Mouse (Mus musculus) embryonic facial prominence, embryonic 13.5 days (tissue): Measurements from ENCODE around the gene Prr7. TPM values are rescaled to one million over a fixed set of nuclear protein-coding genes. Genes with fewer than 3 reads are reported as not detected.

Experiments used
- ATAC-seq: fragments of 200-750 bp; cut with Nextera tagmentation; 2 replicates; pipeline ENCODE4 v1.8.0; 2017; ENCODE audit warnings: low read depth; ENCODE audit not compliant: insufficient number of reproducible peaks, insufficient read depth, low FRiP score, low TSS enrichment
- H3K27ac ChIP-seq: fragments of 300-500 bp; sonication (generic); 2 replicates; pipeline ENCODE4 v1.5.1; 2015; ENCODE audit warnings: moderate library complexity, mild to moderate bottlenecking, inconsistent platforms
- H3K27me3 ChIP-seq: fragments of 300-500 bp; sonication (generic); 2 replicates; pipeline ENCODE4 v1.6.1; 2015; ENCODE audit warnings: mild to moderate bottlenecking, inconsistent platforms
- H3K36me3 ChIP-seq: fragments of 300-500 bp; sonication (generic); 2 replicates; pipeline ENCODE4 v1.6.1; 2015; ENCODE audit warnings: mild to moderate bottlenecking, inconsistent platforms
- H3K4me1 ChIP-seq: fragments of 300-500 bp; sonication (generic); 2 replicates; pipeline ENCODE4 v1.6.1; 2015; ENCODE audit warnings: inconsistent platforms
- H3K4me2 ChIP-seq: fragments of 300-500 bp; sonication (generic); 2 replicates; pipeline ENCODE4 v1.6.1; 2015; ENCODE audit warnings: moderate library complexity, mild to moderate bottlenecking, inconsistent platforms
- H3K4me3 ChIP-seq: fragments of 300-500 bp; sonication (generic); 2 replicates; pipeline ENCODE4 v1.5.1; 2015; ENCODE audit warnings: mild to moderate bottlenecking, inconsistent platforms
- H3K9ac ChIP-seq: fragments of 300-500 bp; sonication (generic); 2 replicates; pipeline ENCODE4 v1.6.1; 2015; ENCODE audit warnings: mild to moderate bottlenecking, inconsistent platforms
- H3K9me3 ChIP-seq: fragments of 300-500 bp; sonication (generic); 2 replicates; pipeline ENCODE4 v1.6.1; 2016; ENCODE audit warnings: inconsistent platforms
- WGBS: fragments of 180-500 bp; shearing (Covaris S2); methylation state at CpG from one replicate; pipeline ENCODE4 v1.1.7; 2015; ENCODE audit warnings: mixed read lengths; 5-methylcytosine and 5-hydroxymethylcytosine counted together
- polyA plus RNA-seq: library from polyadenylated mRNA; unstranded; fragments of >200 nt; fragmentation: Nextera tagmentation; extraction: Ambion mirVana; gene quantifications from 2 replicates; pipeline ENCODE4 v1.2.1, GENCODE M21; 2015

The Prr7 gene
- 0.96 and 1.2 TPM in 2 replicates for polyA plus RNA-seq

DNA sequence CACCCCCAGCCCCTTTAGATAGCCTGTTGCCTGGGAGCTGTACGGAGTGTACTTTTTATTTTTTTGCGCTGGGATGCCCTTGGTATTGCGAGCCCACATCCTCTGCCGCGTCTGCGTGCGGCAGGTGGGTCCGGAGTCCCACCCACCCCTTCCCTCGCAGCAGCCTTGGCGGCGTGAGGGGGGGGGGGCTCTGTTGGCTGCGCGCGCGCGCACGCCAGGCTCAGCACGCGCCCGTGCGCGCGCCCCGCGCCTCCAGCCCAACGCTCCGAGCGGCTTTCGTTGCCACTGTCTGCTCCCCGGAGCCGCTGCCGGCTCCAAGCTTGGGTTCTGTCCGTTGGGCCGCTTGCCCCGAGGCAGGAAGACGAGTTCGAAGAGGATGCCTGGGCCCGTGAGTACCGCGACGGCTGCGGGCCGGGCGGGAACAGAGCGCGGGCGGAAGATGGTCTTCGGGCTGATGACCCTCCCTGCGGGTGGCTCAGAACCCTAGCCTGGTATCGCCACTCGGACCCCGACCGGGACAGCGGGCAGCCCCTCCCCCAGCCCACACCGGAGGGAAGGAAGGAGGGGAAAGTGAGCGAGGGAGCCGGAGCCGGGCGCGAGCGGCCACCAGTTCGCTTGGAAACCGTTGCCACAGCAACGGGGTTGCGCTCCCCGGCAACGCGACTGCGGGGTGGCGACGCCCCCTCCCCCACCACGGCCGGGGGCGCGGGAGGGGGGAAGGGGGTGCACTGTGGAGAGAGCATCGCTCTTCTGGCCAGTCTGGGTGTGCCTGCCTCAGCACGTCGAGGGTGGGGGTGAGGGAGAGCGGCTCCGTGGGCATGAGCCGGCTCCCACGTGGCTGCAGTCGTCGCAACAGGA, at the start of gene Prr7:
Gene Prr7 (plus strand): TSS at position 241 of the 858 bp plus-strand sequence.
- peak within 1 kb of the TSS; percentile 89 for H3K4me2 ChIP-seq
- H3K27ac ChIP-seq: peak within 1 kb of the TSS; percentile 86
- peaks cover 30% of the 10 kb centered on the region for H3K36me3 ChIP-seq
- peak within 1 kb of the TSS; percentile 85 for H3K9ac ChIP-seq
- WGBS: under 1% methylated on average over 71 of the region's 84 CpGs
- H3K27me3 ChIP-seq: no peaks in the 10 kb centered on the region
- H3K9me3 ChIP-seq: no peaks in the 10 kb centered on the region
- H3K4me1 ChIP-seq: peaks cover 36% of the 10 kb centered on the region
- peak within 1 kb of the TSS; percentile 75 for H3K4me3 ChIP-seq
- peak; percentile 75 for ATAC-seq

- Histone ChIP-seq H3K4me3 (peak within 1 kb of the TSS; percentile 44), H3K9ac (peak within 1 kb of the TSS; percentile 73), H3K36me3 (no peaks in the 10 kb centered on the region), H3K4me1 (peaks cover 14% of the 10 kb centered on the region), H3K27me3 (peaks cover 55% of the 10 kb centered on the region), H3K9me3 (no peaks in the 10 kb centered on the region), H3K27ac (no peak within 1 kb of the TSS), H3K4me2 (peak within 1 kb of the TSS; percentile 76)
- no peak for ATAC-seq
- WGBS: 7% methylated on average over 41 of the region's 41 CpGs
Measured at GRCm38 (mm10) chr13:55414743-55415380, 49.2 kb upstream of the Prr7 start, which contains the start of gene Pfn3. TSS of gene Pfn3 (minus strand) at chr13:55415232.

GRCm38 (mm10) chr13:55418004-55418403, 46.1 kb upstream of the Prr7 start:
- peaks cover 24% of the 10 kb centered on the region for H3K4me1 ChIP-seq
- H3K36me3 ChIP-seq: no peaks in the 10 kb centered on the region
- H3K4me3 ChIP-seq: no peak overlapping the region
- H3K4me2 ChIP-seq: peak overlapping the region; percentile 30
- peak overlapping the region; percentile 56; the same call in 1 of the 2 replicates for H3K9ac ChIP-seq
- H3K9me3 ChIP-seq: no peaks in the 10 kb centered on the region
- H3K27ac ChIP-seq: no peak overlapping the region
- ATAC-seq: peak; percentile 49; the same call in 1 of the 2 replicates
- peaks cover 78% of the 10 kb centered on the region for H3K27me3 ChIP-seq
- 12% methylated on average over 12 of the region's 12 CpGs for WGBS

DNA sequence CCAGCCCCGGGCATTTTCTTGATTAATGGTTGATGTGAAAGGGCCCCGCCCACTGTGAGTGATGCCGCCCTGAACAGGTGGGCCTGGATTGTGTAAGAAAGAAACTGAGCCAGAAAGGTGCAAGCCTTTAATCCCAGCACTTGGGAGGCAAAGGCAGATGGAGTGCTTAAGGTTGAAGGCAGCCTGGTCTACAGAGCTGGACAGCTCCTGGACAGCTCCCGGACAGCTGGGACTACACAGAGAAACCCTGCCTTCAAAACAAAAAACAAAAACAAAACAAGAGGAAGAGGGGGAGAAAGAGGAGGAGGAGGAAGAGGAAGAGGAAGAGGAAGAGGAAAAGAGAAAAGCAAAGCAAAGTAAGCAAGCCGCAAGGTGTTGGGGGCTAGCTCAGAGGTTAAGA, 44.9 kb upstream of the Prr7 start:
- WGBS: 78% methylated on average over 5 of the region's 5 CpGs

GRCm38 (mm10) chr13:55420018-55420932, 43.8 kb upstream of the Prr7 start:
- ATAC-seq: peak; percentile 54; the same call in 1 of the 2 replicates
- H3K9ac ChIP-seq: 0 out of 2 replicates have a peak overlapping the region, but pooled peaks have one; percentile 16
- H3K36me3 ChIP-seq: no peaks in the 10 kb centered on the region
- H3K27ac ChIP-seq: no peak overlapping the region
- no peaks in the 10 kb centered on the region for H3K9me3 ChIP-seq
- H3K4me3 ChIP-seq: peak overlapping the region; percentile 27
- peaks cover 15% of the 10 kb centered on the region for H3K4me1 ChIP-seq
- H3K27me3 ChIP-seq: peaks cover 57% of the 10 kb centered on the region
- H3K4me2 ChIP-seq: peak overlapping the region; percentile 55
- WGBS: 30% methylated on average over 51 of the region's 51 CpGs

More for the DNA sequence above, 44.9 kb upstream of the Prr7 start:
- Histone ChIP-seq H3K27ac (no peak overlapping the region), H3K27me3 (peaks cover 66% of the 10 kb centered on the region), H3K4me3 (no peak overlapping the region), H3K9ac (no peak overlapping the region), H3K9me3 (no peaks in the 10 kb centered on the region), H3K36me3 (no peaks in the 10 kb centered on the region), H3K4me2 (no peak overlapping the region), H3K4me1 (peaks cover 24% of the 10 kb centered on the region)
- ATAC-seq: no peak

DNA sequence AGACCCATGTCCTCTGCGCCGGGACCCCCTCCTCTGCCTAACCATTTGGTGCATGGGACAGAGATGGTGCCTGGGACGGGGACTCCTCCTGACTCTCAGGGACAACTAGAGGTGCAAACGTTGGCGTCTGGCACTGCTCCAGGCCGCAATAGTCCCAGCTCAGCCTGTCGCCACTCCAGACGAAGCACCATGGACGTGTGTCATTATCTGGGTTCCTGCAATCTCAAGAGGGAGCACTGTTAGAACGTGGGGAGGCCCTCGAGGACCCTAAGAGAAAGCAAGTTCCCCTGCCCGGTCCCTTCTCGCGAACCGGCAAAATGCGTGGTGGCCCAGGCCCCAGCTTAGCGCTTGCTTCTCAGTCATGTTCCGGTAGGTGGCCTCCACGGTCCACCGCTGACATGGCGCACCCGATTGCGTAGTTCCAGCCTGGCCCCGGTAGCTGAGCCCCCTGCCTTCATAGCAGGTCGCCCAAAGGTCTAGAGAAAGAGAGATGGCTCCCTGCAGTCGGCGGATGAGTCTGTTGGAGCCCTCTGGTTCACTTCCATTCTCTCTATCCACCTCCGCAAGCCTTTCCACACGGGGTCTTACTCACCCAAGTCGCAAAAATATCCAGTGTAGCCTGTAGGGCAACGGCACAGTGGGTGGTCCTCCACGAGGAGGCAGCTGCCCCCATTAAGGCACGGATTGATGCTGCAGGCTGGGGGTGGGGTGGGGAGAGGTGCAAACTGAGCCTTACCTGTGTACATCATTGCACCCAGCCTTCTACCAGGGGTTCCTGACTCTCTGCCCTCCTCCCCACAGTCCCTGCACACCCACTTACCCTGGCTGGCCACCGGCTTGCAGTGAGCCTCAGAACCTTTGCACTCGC, 42.9 kb upstream of the Prr7 start:
- Histone ChIP-seq H3K27ac (no peak overlapping the region), H3K9me3 (no peaks in the 10 kb centered on the region), H3K9ac (no peak overlapping the region), H3K4me3 (peak overlapping the region; percentile 27), H3K4me2 (peak overlapping the region; percentile 55), H3K36me3 (no peaks in the 10 kb centered on the region), H3K27me3 (peaks cover 57% of the 10 kb centered on the region), H3K4me1 (peaks cover 14% of the 10 kb centered on the region)
- ATAC-seq: peak; percentile 53; the same call in 1 of the 2 replicates
- WGBS: 12% methylated on average over 35 of the region's 35 CpGs

- Histone ChIP-seq H3K4me3 (no peak within 1 kb of the TSS), H3K4me1 (peaks cover 1% of the 10 kb centered on the region; the same call in 1 of the 2 replicates), H3K36me3 (no peaks in the 10 kb centered on the region), H3K27ac (no peak within 1 kb of the TSS), H3K9ac (no peak within 1 kb of the TSS), H3K27me3 (peaks cover 12% of the 10 kb centered on the region), H3K9me3 (no peaks in the 10 kb centered on the region), H3K4me2 (no peak within 1 kb of the TSS)
- no peak for ATAC-seq
- 87% methylated on average over 10 of the region's 10 CpGs for WGBS
Measured at GRCm38 (mm10) chr13:55426613-55427012, 37.5 kb upstream of the Prr7 start, which contains the start of gene F12. TSS of gene F12 (minus strand) at chr13:55426793.

GRCm38 (mm10) chr13:55429226-55429888, 34.7 kb upstream of the Prr7 start:
- Histone ChIP-seq H3K4me1 (no peaks in the 10 kb centered on the region), H3K36me3 (no peaks in the 10 kb centered on the region), H3K27ac (no peak overlapping the region), H3K9ac (no peak overlapping the region), H3K4me2 (no peak overlapping the region), H3K9me3 (peaks cover 5% of the 10 kb centered on the region; the same call in 1 of the 2 replicates), H3K27me3 (no peaks in the 10 kb centered on the region), H3K4me3 (no peak overlapping the region)
- no peak for ATAC-seq
- WGBS: 60% methylated on average over 12 of the region's 12 CpGs

GRCm38 (mm10) chr13:55430566-55430965, 33.5 kb upstream of the Prr7 start:
- Histone ChIP-seq H3K27me3 (no peaks in the 10 kb centered on the region), H3K4me2 (no peak overlapping the region), H3K9ac (no peak overlapping the region), H3K9me3 (peaks cover 5% of the 10 kb centered on the region; the same call in 1 of the 2 replicates), H3K4me3 (no peak overlapping the region), H3K4me1 (no peaks in the 10 kb centered on the region), H3K27ac (no peak overlapping the region), H3K36me3 (no peaks in the 10 kb centered on the region)
- ATAC-seq: no peak
- 83% methylated on average over 2 of the region's 2 CpGs for WGBS
